In genomic region chr12:112859930-112860329, GRCm38 (mm10) we compare ENCODE assay signal across 14 mouse cellular contexts. TPM values are rescaled to one million over a fixed set of nuclear protein-coding genes. Genes with fewer than 3 reads are reported as not detected.
DNase-seq lines count a peak whose midpoint lies in the region; ATAC-seq lines count a peak whose summit lies in the region.
"Had no signal": no experiment of that assay in that cellular context is flagged by ENCODE, and none has a peak within 500 bp of the region (broad histone marks: within the 10 kb centered on the region; RNA-seq: fewer than 3 reads in every experiment).

No protein-coding gene starts in this region.

- H3K9me3 ChIP-seq in megakaryocyte, embryonic 14.5 days, result peaks cover 6% of the 10 kb centered on the region; the same call in 1 of the 2 replicates
- H3K9me3 ChIP-seq: embryonic facial prominence, embryonic 12.5 days; neural tube, embryonic 15.5 days had no signal

- peaks cover 54% of the 10 kb centered on the region for H3K4me1 ChIP-seq in megakaryocyte, embryonic 14.5 days
- H3K4me1 ChIP-seq: embryonic facial prominence, embryonic 12.5 days; neural tube, embryonic 15.5 days had no signal

- H3K36me3 ChIP-seq in megakaryocyte, embryonic 14.5 days (replicated peaks; ENCODE audit: low read length), result peaks cover 11% of the 10 kb centered on the region
- H3K36me3 ChIP-seq: embryonic facial prominence, embryonic 12.5 days; neural tube, embryonic 15.5 days had no signal

- ATAC-seq in megakaryocyte, adult 5-6 weeks (ENCODE audit: poor library complexity, severe bottlenecking), result no peak
- ATAC-seq in activated CD4-positive, CD25-positive, alpha-beta regulatory T cell, adult 4 months, result peak; percentile 38
- peak; percentile 4; the same call in 1 of the 2 replicates for ATAC-seq in megakaryocyte-erythroid progenitor cell, adult 5-6 weeks (replicated peaks; ENCODE audit: low FRiP score, low TSS enrichment, poor library complexity, severe bottlenecking)
- ATAC-seq: forebrain, embryonic 14.5 days had no signal

- peaks cover 44% of the 10 kb centered on the region for H3K27me3 ChIP-seq in megakaryocyte, embryonic 14.5 days (replicated peaks)
- H3K27me3 ChIP-seq: embryonic facial prominence, embryonic 12.5 days; neural tube, embryonic 15.5 days had no signal

- peak; percentile 93 for DNase-seq in thymus, postnatal 14 days
- DNase-seq in left cerebral cortex, adult 8-10 months (ENCODE audit: low spot score in 2 of 2), result no peak
- no peak for DNase-seq in right cerebral cortex, postnatal 14 days
- DNase-seq: adrenal gland, postnatal 36 days; cerebellum, adult 2 months; heart, postnatal 4 days had no signal

- peak overlapping the region; percentile 88 for H3K4me3 ChIP-seq in megakaryocyte, embryonic 14.5 days (replicated peaks)
- H3K4me3 ChIP-seq: embryonic facial prominence, embryonic 12.5 days; neural tube, embryonic 15.5 days had no signal

RNA-seq across cellular contexts. Expression of gene Gpr132, which starts 8.1 kb away (rescaled TPM):
- polyA plus RNA-seq in megakaryocyte, embryonic 14.5 days (2012; ENCODE audit: insufficient read depth, low replicate concordance), result 1.2 TPM in 1 of 2 replicates, not detected in the other
- 20.0 and 25.8 TPM in 2 replicates for total RNA-seq in megakaryocyte, adult 5-6 weeks (2015)
- total RNA-seq in megakaryocyte, adult 5-6 weeks (2017), result 7.6 and 10.7 TPM in 2 replicates
- polyA plus RNA-seq in activated CD4-positive, CD25-positive, alpha-beta regulatory T cell, adult 4 months (2017; shearing (Covaris generic)), result 10 to 100 TPM; 65.9 to 77.3 TPM
- 4.5 and 5.1 TPM in 2 replicates for total RNA-seq in megakaryocyte-erythroid progenitor cell, adult 5-6 weeks (2014; fragmentation: Nextera tagmentation)
- 3.1 and 4.2 TPM in 2 replicates for total RNA-seq in megakaryocyte-erythroid progenitor cell, adult 5-6 weeks (2017)
- under 1 TPM in 3 of 4 experiments, not detected in 1; 0.14 to 0.23 (median 0.15) TPM for total RNA-seq in left cerebral cortex, adult 8-10 months (2022)
- polyA plus RNA-seq: forebrain, embryonic 14.5 days; midbrain, embryonic 11.5 days had no signal

RNA-seq across cellular contexts. Expression of gene Cdca4, which starts 30.7 kb away (rescaled TPM):
- 3.2 and 11.7 TPM in 2 replicates for polyA plus RNA-seq in megakaryocyte, embryonic 14.5 days (2012; ENCODE audit: insufficient read depth, low replicate concordance)
- total RNA-seq in megakaryocyte, adult 5-6 weeks (2015), result 62.0 and 67.7 TPM in 2 replicates
- total RNA-seq in megakaryocyte, adult 5-6 weeks (2017), result 48.9 and 57.9 TPM in 2 replicates
- polyA plus RNA-seq in activated CD4-positive, CD25-positive, alpha-beta regulatory T cell, adult 4 months (2017; shearing (Covaris generic)), result 10 to 100 TPM; 63.6 to 87.5 TPM
- 71.1 and 82.7 TPM in 2 replicates for total RNA-seq in megakaryocyte-erythroid progenitor cell, adult 5-6 weeks (2014; fragmentation: Nextera tagmentation)
- 47.3 and 52.4 TPM in 2 replicates for total RNA-seq in megakaryocyte-erythroid progenitor cell, adult 5-6 weeks (2017)
- total RNA-seq in left cerebral cortex, adult 8-10 months (2022), result 10 to 100 TPM in 3 of 4 experiments, 1 to 10 TPM in 1; 9.5 to 12.3 (median 10.2) TPM

RNA-seq across cellular contexts. Expression of gene Clba1, which starts 51.2 kb away (rescaled TPM):
- polyA plus RNA-seq in megakaryocyte, embryonic 14.5 days (2012; ENCODE audit: insufficient read depth, low replicate concordance), result 8.2 and 25.4 TPM in 2 replicates
- total RNA-seq in megakaryocyte, adult 5-6 weeks (2015), result 0.16 and 0.32 TPM in 2 replicates
- 0.40 and 0.69 TPM in 2 replicates for total RNA-seq in megakaryocyte, adult 5-6 weeks (2017)
- polyA plus RNA-seq in activated CD4-positive, CD25-positive, alpha-beta regulatory T cell, adult 4 months (2017; shearing (Covaris generic)), result under 1 TPM in 1 of 2 experiments, not detected in 1; 0.24 TPM
- total RNA-seq in megakaryocyte-erythroid progenitor cell, adult 5-6 weeks (2014; fragmentation: Nextera tagmentation), result 0.74 and 1.2 TPM in 2 replicates
- total RNA-seq in megakaryocyte-erythroid progenitor cell, adult 5-6 weeks (2017), result 0.08 TPM in 1 of 2 replicates, not detected in the other
- 10 to 100 TPM; 15.1 to 16.5 (median 16.1) TPM for total RNA-seq in left cerebral cortex, adult 8-10 months (2022)

RNA-seq across cellular contexts. Expression of gene Ahnak2, which starts 57.5 kb away (rescaled TPM):
- 3.3 TPM in 1 of 2 replicates, not detected in the other for polyA plus RNA-seq in megakaryocyte, embryonic 14.5 days (2012; ENCODE audit: insufficient read depth, low replicate concordance)
- not detected in 2 replicates for total RNA-seq in megakaryocyte, adult 5-6 weeks (2015)
- total RNA-seq in megakaryocyte, adult 5-6 weeks (2017), result 0.04 and 0.15 TPM in 2 replicates
- polyA plus RNA-seq in activated CD4-positive, CD25-positive, alpha-beta regulatory T cell, adult 4 months (2017; shearing (Covaris generic)), result not detected
- not detected in 2 replicates for total RNA-seq in megakaryocyte-erythroid progenitor cell, adult 5-6 weeks (2014; fragmentation: Nextera tagmentation)
- total RNA-seq in megakaryocyte-erythroid progenitor cell, adult 5-6 weeks (2017), result not detected in 2 replicates
- total RNA-seq in left cerebral cortex, adult 8-10 months (2022), result 1 to 10 TPM; 7.5 to 9.3 (median 8.1) TPM

Comparison
In these comparisons a context has a peak if more than half of its experiments do, and no peak if none do; other contexts are left out.
1. RNA of gene Clba1, which starts 51.2 kb away (total RNA-seq): 15.1 to 16.5 TPM in left cerebral cortex, adult 8-10 months; 0.08 to 1.2 TPM in megakaryocyte-erythroid progenitor cell, adult 5-6 weeks and 0.16 to 0.69 TPM in megakaryocyte, adult 5-6 weeks; every median in the first group is over 4 times any median in the second.